Mouse (Mus musculus) C2C12 (cell line): ENCODE data around the gene Mettl9. TPM values are rescaled to one million over a fixed set of nuclear protein-coding genes. Genes with fewer than 3 reads are reported as not detected.

ENCODE experiments used
- H3K27me3 ChIP-seq: one replicate; pipeline ENCODE4 v1.6.1; 2011; ENCODE audit not compliant: control insufficient read depth, insufficient read depth, insufficient read length
- H3K36me3 ChIP-seq: one replicate; pipeline ENCODE4 v1.6.1; 2011; ENCODE audit not compliant: control insufficient read depth, insufficient read depth
- H3K4me3 ChIP-seq: one replicate; pipeline ENCODE4 v1.5.1; 2011; ENCODE audit warnings: mild to moderate bottlenecking, control low read depth; ENCODE audit not compliant: poor library complexity, insufficient read depth, severe bottlenecking
- H3K79me2 ChIP-seq: one replicate; pipeline ENCODE4 v1.6.1; 2011; ENCODE audit not compliant: control insufficient read depth, insufficient read depth
- H3K79me3 ChIP-seq: one replicate; pipeline ENCODE4 v1.6.1; 2011; ENCODE audit warnings: low read depth, control low read depth
- H3ac ChIP-seq: one replicate; pipeline ENCODE3; 2011; ENCODE audit warnings: low read depth; ENCODE audit not compliant: control insufficient read depth, insufficient read length
- CEBPB ChIP-seq: IDR thresholded peaks from one replicate; pipeline ENCODE4 v1.6.1; 2011; ENCODE audit warnings: low read depth, mild to moderate bottlenecking, control low read depth, moderate library complexity
- CTCF ChIP-seq: IDR thresholded peaks from one replicate; pipeline ENCODE4 v1.5.1; 2011; ENCODE audit not compliant: control insufficient read depth, insufficient read depth, insufficient read length
- FOSL1 ChIP-seq: IDR thresholded peaks from one replicate; pipeline ENCODE4 v1.8.0; 2011; ENCODE audit warnings: mild to moderate bottlenecking, low read length; ENCODE audit not compliant: poor library complexity, insufficient read depth, severe bottlenecking
- MAX ChIP-seq: IDR thresholded peaks from one replicate; pipeline ENCODE4 v1.6.1; 2011; ENCODE audit warnings: mild to moderate bottlenecking, control low read depth
- MYOD1 ChIP-seq: IDR thresholded peaks from one replicate; pipeline ENCODE4 v1.6.1; 2011; ENCODE audit warnings: low read depth; ENCODE audit not compliant: control insufficient read depth, insufficient read length
- MYOG ChIP-seq: IDR thresholded peaks from one replicate; pipeline ENCODE4 v1.6.1; 2011; ENCODE audit not compliant: control insufficient read depth, insufficient read length; ENCODE audit errors: extremely low read depth
- USF1 ChIP-seq: IDR thresholded peaks from one replicate; pipeline ENCODE4 v1.6.1; 2011; ENCODE audit warnings: low read depth, mild to moderate bottlenecking, control low read depth, moderate library complexity
- polyA plus RNA-seq: library from polyadenylated mRNA; unstranded; fragments of >200 nt; fragmentation: generic; extraction: Trizol; gene quantifications from one replicate; pipeline ENCODE4 v1.2.1, GENCODE M21; 2012; ENCODE audit warnings: missing spikeins

Mettl9 gene
- polyA plus RNA-seq, 1 experiment: 50.0 TPM

GRCm38 (mm10) chr7:121074801-121075400, 40.7 kb downstream of the Mettl9 start:
- Histone ChIP-seq H3K79me3 (no peaks in the 10 kb centered on the region), H3K4me3 (no peak overlapping the region), H3ac (no peak overlapping the region), H3K36me3 (no peaks in the 10 kb centered on the region), H3K79me2 (no peaks in the 10 kb centered on the region), H3K27me3 (no peaks in the 10 kb centered on the region)
- TF ChIP-seq MYOG: no peak
- no peak for TF ChIP-seq CEBPB
- no peak for TF ChIP-seq MAX
- TF ChIP-seq MYOD1: no peak
- TF ChIP-seq CTCF: no peak
- TF ChIP-seq FOSL1: no peak
- no peak for TF ChIP-seq USF1

- no peak overlapping the region for H3K4me3 ChIP-seq
- no peaks in the 10 kb centered on the region for H3K27me3 ChIP-seq
- no peak overlapping the region for H3ac ChIP-seq
- no peaks in the 10 kb centered on the region for H3K79me3 ChIP-seq
- H3K79me2 ChIP-seq: no peaks in the 10 kb centered on the region
- TF ChIP-seq MYOG: no peak
- TF ChIP-seq CEBPB: no peak
- TF ChIP-seq MYOD1: no peak
- TF ChIP-seq CTCF: no peak
- no peak for TF ChIP-seq MAX
- no peak for TF ChIP-seq USF1
- TF ChIP-seq FOSL1: no peak
- no peaks in the 10 kb centered on the region for H3K36me3 ChIP-seq
Measured at GRCm38 (mm10) chr7:121075416-121075815, 41.2 kb downstream of the Mettl9 start.

GRCm38 (mm10) chr7:121077311-121077710, 43.1 kb downstream of the Mettl9 start:
- H3K27me3 ChIP-seq: no peaks in the 10 kb centered on the region
- H3ac ChIP-seq: no peak overlapping the region
- H3K36me3 ChIP-seq: no peaks in the 10 kb centered on the region
- H3K79me3 ChIP-seq: no peaks in the 10 kb centered on the region
- no peak overlapping the region for H3K4me3 ChIP-seq
- no peak for TF ChIP-seq CEBPB
- H3K79me2 ChIP-seq: no peaks in the 10 kb centered on the region

GRCm38 (mm10) chr7:121077829-121078228, 43.6 kb downstream of the Mettl9 start:
- Histone ChIP-seq H3K4me3 (no peak overlapping the region), H3K27me3 (no peaks in the 10 kb centered on the region), H3K36me3 (no peaks in the 10 kb centered on the region), H3K79me3 (no peaks in the 10 kb centered on the region), H3K79me2 (no peaks in the 10 kb centered on the region), H3ac (no peak overlapping the region)
- no peak for TF ChIP-seq MYOG
- no peak for TF ChIP-seq CEBPB
- TF ChIP-seq FOSL1: no peak
- no peak for TF ChIP-seq USF1
- TF ChIP-seq CTCF: no peak
- TF ChIP-seq MAX: no peak
- no peak for TF ChIP-seq MYOD1

- Histone ChIP-seq H3K36me3 (no peaks in the 10 kb centered on the region), H3K27me3 (no peaks in the 10 kb centered on the region), H3K79me2 (no peaks in the 10 kb centered on the region), H3K79me3 (no peaks in the 10 kb centered on the region), H3K4me3 (no peak within 1 kb of the TSS), H3ac (no peak within 1 kb of the TSS)
- no peak for TF ChIP-seq CTCF
- TF ChIP-seq MYOG: no peak
Measured at GRCm38 (mm10) chr7:121081350-121081749, 47.1 kb downstream of the Mettl9 start, which contains the start of gene Otoa. TSS of gene Otoa (plus strand) at chr7:121081650.

GRCm38 (mm10) chr7:121081816-121082215, 47.6 kb downstream of the Mettl9 start:
- H3K4me3 ChIP-seq: no peak overlapping the region
- H3K79me2 ChIP-seq: no peaks in the 10 kb centered on the region
- no peaks in the 10 kb centered on the region for H3K79me3 ChIP-seq
- TF ChIP-seq USF1: no peak
- TF ChIP-seq MAX: no peak
- no peak for TF ChIP-seq CEBPB
- no peak for TF ChIP-seq MYOG
- TF ChIP-seq CTCF: no peak
- TF ChIP-seq FOSL1: no peak
- no peak for TF ChIP-seq MYOD1
- no peaks in the 10 kb centered on the region for H3K27me3 ChIP-seq
- H3K36me3 ChIP-seq: no peaks in the 10 kb centered on the region
- no peak overlapping the region for H3ac ChIP-seq
